Mouse (Mus musculus) forebrain, embryonic 13.5 days (tissue): ENCODE measurements at regions not wholly inside any gene's neighbourhood (a gene's known extent, or its start where the extent isn't known, plus 50 kb on each side); places are given as distances from the start of the nearest gene placed in this dataset.

Experiments
- ATAC-seq: fragments of 200-750 bp; cut with Nextera tagmentation; 2 replicates; pipeline ENCODE4 v1.8.0; 2017
- H3K27ac ChIP-seq: fragments of 300-500 bp; sonication (generic); 2 replicates; pipeline ENCODE4 v1.5.1; 2015; ENCODE audit warnings: inconsistent platforms, mild to moderate bottlenecking, moderate library complexity
- H3K27me3 ChIP-seq: fragments of 300-500 bp; sonication (generic); 2 replicates; pipeline ENCODE4 v1.6.1; 2015; ENCODE audit warnings: mild to moderate bottlenecking, inconsistent platforms
- H3K36me3 ChIP-seq: fragments of 300-500 bp; sonication (generic); 2 replicates; pipeline ENCODE4 v1.6.1; 2015; ENCODE audit warnings: mild to moderate bottlenecking, inconsistent platforms; ENCODE audit not compliant: poor library complexity, severe bottlenecking
- H3K4me1 ChIP-seq: fragments of 300-500 bp; sonication (generic); 2 replicates; pipeline ENCODE4 v1.6.1; 2015; ENCODE audit warnings: inconsistent platforms
- H3K4me2 ChIP-seq: fragments of 300-500 bp; sonication (generic); 2 replicates; pipeline ENCODE4 v1.6.1; 2015; ENCODE audit warnings: inconsistent platforms, mild to moderate bottlenecking, moderate library complexity
- H3K4me3 ChIP-seq: fragments of 300-500 bp; sonication (generic); 2 replicates; pipeline ENCODE4 v1.5.1; 2015; ENCODE audit warnings: mild to moderate bottlenecking, inconsistent platforms
- H3K9ac ChIP-seq: fragments of 300-500 bp; sonication (generic); 2 replicates; pipeline ENCODE4 v1.6.1; 2015; ENCODE audit warnings: mild to moderate bottlenecking, inconsistent platforms
- H3K9me3 ChIP-seq: fragments of 300-500 bp; sonication (generic); replicated peaks from 2 replicates; pipeline ENCODE4 v1.6.1; 2016; ENCODE audit warnings: inconsistent platforms
- WGBS: fragments of 180-500 bp; shearing (Covaris S2); methylation state at CpG from one replicate; pipeline ENCODE4 v1.1.7; 2015; 5-methylcytosine and 5-hydroxymethylcytosine counted together

- Histone ChIP-seq H3K9ac (no peak overlapping the region), H3K4me3 (no peak overlapping the region), H3K27ac (0 out of 2 replicates have a peak overlapping the region, but pooled peaks have one; percentile 6), H3K27me3 (no peaks in the 10 kb centered on the region), H3K4me1 (no peaks in the 10 kb centered on the region), H3K36me3 (no peaks in the 10 kb centered on the region), H3K9me3 (no peaks in the 10 kb centered on the region), H3K4me2 (no peak overlapping the region)
- WGBS: 63% methylated on average over 8 of the region's 8 CpGs
- ATAC-seq: 0 out of 2 replicates have a peak, but pooled peaks have one; percentile 41
Measured at GRCm38 (mm10) chr1:57301260-57301979, 76.0 kb upstream of the 1700066M21Rik start.

GRCm38 (mm10) chr1:57301980-57302331 lies 75.5 kb upstream of the 1700066M21Rik start:
- no peak overlapping the region for H3K4me2 ChIP-seq
- H3K27ac ChIP-seq: 0 out of 2 replicates have a peak overlapping the region, but pooled peaks have one; percentile 6
- no peaks in the 10 kb centered on the region for H3K36me3 ChIP-seq
- H3K9ac ChIP-seq: no peak overlapping the region
- H3K4me1 ChIP-seq: no peaks in the 10 kb centered on the region
- ATAC-seq: peak; percentile 92
- H3K27me3 ChIP-seq: no peaks in the 10 kb centered on the region
- no peaks in the 10 kb centered on the region for H3K9me3 ChIP-seq
- H3K4me3 ChIP-seq: no peak overlapping the region
- WGBS: 76% methylated on average over 6 of the region's 6 CpGs

GRCm38 (mm10) chr1:57304757-57305156 lies 72.7 kb upstream of the 1700066M21Rik start:
- Histone ChIP-seq H3K4me1 (no peaks in the 10 kb centered on the region), H3K36me3 (no peaks in the 10 kb centered on the region), H3K27ac (no peak overlapping the region), H3K9me3 (no peaks in the 10 kb centered on the region), H3K9ac (no peak overlapping the region), H3K27me3 (no peaks in the 10 kb centered on the region), H3K4me3 (no peak overlapping the region), H3K4me2 (no peak overlapping the region)
- ATAC-seq: no peak
- WGBS: 90% methylated on average over 2 of the region's 2 CpGs

- ATAC-seq: no peak
- Histone ChIP-seq H3K36me3 (no peaks in the 10 kb centered on the region), H3K27me3 (no peaks in the 10 kb centered on the region), H3K4me2 (no peak overlapping the region), H3K9me3 (no peaks in the 10 kb centered on the region), H3K4me3 (no peak overlapping the region), H3K9ac (no peak overlapping the region), H3K4me1 (peaks cover 16% of the 10 kb centered on the region), H3K27ac (no peak overlapping the region)
- WGBS: 90% methylated on average over 2 of the region's 2 CpGs
Measured at GRCm38 (mm10) chr1:57322535-57322934, 54.9 kb upstream of the 1700066M21Rik start.

- H3K27me3 ChIP-seq: no peaks in the 10 kb centered on the region
- no peak for ATAC-seq
- H3K4me1 ChIP-seq: peaks cover 22% of the 10 kb centered on the region
- H3K36me3 ChIP-seq: no peaks in the 10 kb centered on the region
- H3K9ac ChIP-seq: no peak overlapping the region
- H3K27ac ChIP-seq: no peak overlapping the region
- H3K9me3 ChIP-seq: no peaks in the 10 kb centered on the region
- WGBS: 78% methylated on average over 2 of the region's 2 CpGs
- no peak overlapping the region for H3K4me3 ChIP-seq
- no peak overlapping the region for H3K4me2 ChIP-seq
Measured at GRCm38 (mm10) chr1:57323118-57323517, 54.3 kb upstream of the 1700066M21Rik start.

- WGBS: 32% methylated on average over 6 of the region's 6 CpGs
- no peaks in the 10 kb centered on the region for H3K9me3 ChIP-seq
- H3K36me3 ChIP-seq: no peaks in the 10 kb centered on the region
- ATAC-seq: no peak
- no peak overlapping the region for H3K4me2 ChIP-seq
- no peak overlapping the region for H3K27ac ChIP-seq
- H3K9ac ChIP-seq: no peak overlapping the region
- peaks cover 37% of the 10 kb centered on the region for H3K4me1 ChIP-seq
- no peaks in the 10 kb centered on the region for H3K27me3 ChIP-seq
- H3K4me3 ChIP-seq: no peak overlapping the region
Measured at GRCm38 (mm10) chr1:57325585-57326165, 51.7 kb upstream of the 1700066M21Rik start.
